Mouse (Mus musculus): ENCODE measurements at regions not wholly inside any gene's neighbourhood (a gene's known extent, or its start where the extent isn't known, plus 50 kb on each side); places are given as distances from the start of the nearest gene placed in this dataset.
"Not testable (repeated sequence)": the region's sequence is repeated elsewhere in the genome, so short reads cannot be mapped to it uniquely, and the experiment has no call there.

DNA sequence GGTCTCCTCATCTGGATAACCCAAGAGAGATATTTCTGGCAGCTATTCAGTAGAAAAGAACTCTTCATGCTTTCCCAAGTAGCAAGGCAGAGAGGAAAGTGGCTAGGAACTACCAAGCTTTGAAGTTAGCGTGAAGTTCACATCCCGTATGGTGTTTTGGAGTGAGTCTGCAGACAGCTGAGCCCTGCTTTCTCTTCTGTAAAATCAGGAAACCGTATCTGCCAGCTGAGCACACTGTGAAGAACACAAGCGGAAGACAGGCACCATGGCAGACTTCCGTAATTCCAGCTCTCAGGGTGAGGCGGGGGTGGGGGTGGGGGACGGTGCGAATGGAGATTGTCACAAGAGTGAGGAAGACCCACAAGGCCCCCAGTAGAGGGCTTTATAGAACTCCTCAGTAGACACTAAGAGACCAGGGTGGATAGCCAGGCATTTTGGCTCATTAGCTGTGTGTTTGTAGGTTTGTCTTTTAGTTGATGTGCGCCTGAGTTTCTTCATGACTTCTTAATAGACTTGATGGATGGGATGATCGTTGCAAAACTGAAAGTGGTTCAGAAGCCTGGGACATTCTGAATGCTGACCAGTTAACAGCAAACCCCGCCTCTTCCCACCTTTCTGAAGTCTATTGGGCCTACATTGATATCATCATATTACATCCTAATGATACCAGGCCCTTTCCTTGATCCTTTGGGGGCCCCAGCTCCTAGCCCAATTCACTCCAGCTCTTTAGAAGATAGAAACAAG is 287.4 kb downstream of the 4933412E24Rik start:
- no peak for DNase-seq

GRCm38 (mm10) chr15:59728131-59728601 is 288.2 kb downstream of the 4933412E24Rik start:
- peak in 1 of 2 experiments; percentile 27 for DNase-seq

- no peak for DNase-seq
Measured at GRCm38 (mm10) chr15:59725881-59726280, 290.5 kb downstream of the 4933412E24Rik start.

DNA sequence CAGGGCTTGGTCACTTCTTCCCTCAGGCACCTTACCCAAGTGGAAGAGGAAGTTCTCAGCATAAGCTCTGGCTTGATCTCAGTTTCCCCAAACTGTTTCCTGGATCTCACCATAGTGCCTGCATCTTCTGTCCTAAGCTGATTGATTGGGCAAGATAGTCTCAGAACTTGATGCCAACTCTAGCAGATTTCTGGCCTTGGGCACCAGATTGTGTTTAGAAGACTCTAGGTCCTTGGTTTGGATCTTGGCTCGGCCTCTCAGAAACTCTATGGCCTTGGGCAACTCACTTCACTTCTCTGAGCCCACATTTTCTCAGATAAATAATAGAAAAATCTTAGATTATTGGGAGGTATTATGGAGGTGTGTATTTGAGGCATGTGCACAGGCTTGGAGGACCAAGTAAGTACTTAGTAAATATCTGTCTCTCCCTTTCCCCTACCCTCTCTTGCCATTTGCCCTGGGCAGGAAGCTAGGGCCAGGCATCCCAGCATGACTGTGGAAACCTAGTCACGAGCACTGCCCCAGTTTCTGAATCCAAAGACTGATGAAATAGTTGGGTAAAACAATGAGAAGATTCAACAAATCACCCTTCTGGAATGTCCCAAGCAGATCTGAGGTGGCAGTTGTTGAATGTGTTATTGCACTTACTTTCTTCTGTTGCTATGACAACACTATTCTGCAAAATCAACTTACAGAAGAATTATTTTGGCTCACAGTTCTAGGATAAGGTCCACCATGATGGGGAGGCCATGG is 293.6 kb downstream of the 4933412E24Rik start:
- DNase-seq, result no peak

- DNase-seq, result no peak
Measured at GRCm38 (mm10) chr15:59721420-59721819, 295.0 kb downstream of the 4933412E24Rik start.

- DNase-seq, result peak in 1 of 2 experiments; percentile 19
Measured at GRCm38 (mm10) chr15:59721018-59721417, 295.4 kb downstream of the 4933412E24Rik start.

- DNase-seq, result no peak
Measured at GRCm38 (mm10) chr15:59720149-59720548, 296.3 kb downstream of the 4933412E24Rik start.

GRCm38 (mm10) chr15:59719383-59720128 is 296.9 kb downstream of the 4933412E24Rik start:
- DNase-seq, result not testable (repeated sequence)

- no peak for DNase-seq
Measured at GRCm38 (mm10) chr15:59716872-59717271, 299.5 kb downstream of the 4933412E24Rik start.

DNA sequence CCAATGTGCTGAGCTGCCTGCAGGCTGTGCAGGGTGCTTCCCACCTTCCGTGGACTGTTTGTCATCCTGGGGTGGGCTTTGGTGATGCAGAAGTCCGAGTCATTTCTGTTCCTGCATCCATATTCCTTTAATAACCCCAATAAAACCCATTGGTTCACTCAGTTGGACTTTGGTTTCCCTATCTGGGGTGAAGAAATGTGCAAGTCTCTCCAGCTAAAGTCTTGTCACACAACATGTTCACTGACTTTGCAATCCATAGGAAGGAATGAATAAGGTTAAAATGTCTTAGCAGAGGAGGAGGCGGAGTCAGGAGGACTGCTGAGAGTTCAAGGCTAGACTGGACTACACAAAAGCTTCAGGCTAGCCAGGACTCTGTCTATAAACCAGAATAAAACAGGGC is 300.5 kb downstream of the 4933412E24Rik start:
- DNase-seq, result no peak

- DNase-seq, result no peak
Measured at GRCm38 (mm10) chr15:59713965-59714739, 302.3 kb downstream of the 4933412E24Rik start.

- no peak for DNase-seq
Measured at GRCm38 (mm10) chr15:59712077-59712752, 304.2 kb downstream of the 4933412E24Rik start.

DNA sequence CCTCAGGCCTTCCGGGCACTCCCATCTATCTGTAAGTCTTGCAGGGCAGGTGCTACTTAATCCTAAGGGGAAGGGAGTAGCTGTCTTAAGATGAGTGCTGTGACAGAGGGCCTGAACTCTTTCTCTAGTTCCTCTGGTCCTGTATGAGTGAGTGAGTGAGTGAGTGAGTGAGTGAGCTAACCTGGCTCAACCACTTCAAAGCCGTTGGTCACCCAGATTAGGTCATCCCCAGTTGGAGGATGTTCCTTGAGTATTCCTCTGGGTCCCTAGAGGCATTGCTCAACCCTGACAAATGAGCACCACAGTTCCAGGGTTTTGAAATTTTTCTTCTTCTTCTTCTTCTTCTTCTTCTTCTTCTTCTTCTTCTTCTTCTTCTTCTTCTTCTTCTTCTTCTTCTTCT is 306.5 kb downstream of the 4933412E24Rik start:
- DNase-seq, result no peak

GRCm38 (mm10) chr15:59708402-59708801 is 308.0 kb downstream of the 4933412E24Rik start:
- no peak for DNase-seq

DNA sequence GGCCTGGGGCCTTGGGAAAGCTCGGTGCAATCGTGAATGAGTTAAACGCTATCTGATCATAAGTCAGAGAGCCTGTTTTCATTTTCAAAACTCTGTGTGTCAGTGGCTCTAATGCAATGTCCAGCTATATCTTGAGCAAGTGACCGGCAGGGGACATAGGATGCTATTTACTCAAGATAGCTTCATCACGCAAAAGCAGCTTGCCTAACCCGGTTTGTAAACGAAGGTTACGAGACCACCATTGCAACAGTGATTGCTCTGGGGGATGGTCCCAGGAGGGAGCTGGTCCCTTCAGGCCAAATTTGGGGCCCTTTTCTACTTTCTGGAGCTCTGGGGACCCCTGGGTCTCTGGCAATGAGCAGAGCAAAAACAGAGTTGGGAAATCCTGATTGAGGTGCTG is 309.3 kb downstream of the 4933412E24Rik start:
- no peak for DNase-seq

Measured in spleen, adult 18-20 months (tissue).